Mouse (Mus musculus) neural tube, embryonic 15.5 days (tissue): ENCODE results near the gene Hpse. TPM values are rescaled to one million over a fixed set of nuclear protein-coding genes. Genes with fewer than 3 reads are reported as not detected.

ENCODE experiments used
- ATAC-seq: fragments of 200-750 bp; cut with Nextera tagmentation; 2 replicates; pipeline ENCODE4 v1.8.0; 2017; ENCODE audit warnings: mild to moderate bottlenecking, moderate TSS enrichment, moderate library complexity; ENCODE audit not compliant: low FRiP score
- H3K27ac ChIP-seq: fragments of 300-500 bp; sonication (generic); replicated peaks from 2 replicates; pipeline ENCODE4 v1.5.1; 2015; ENCODE audit warnings: mild to moderate bottlenecking, inconsistent platforms
- H3K27me3 ChIP-seq: fragments of 300-500 bp; sonication (generic); replicated peaks from 2 replicates; pipeline ENCODE4 v1.6.1; 2015; ENCODE audit warnings: inconsistent platforms
- H3K36me3 ChIP-seq: fragments of 300-500 bp; sonication (generic); 2 replicates; pipeline ENCODE4 v1.6.1; 2015; ENCODE audit warnings: inconsistent platforms
- H3K4me1 ChIP-seq: fragments of 300-500 bp; sonication (generic); 2 replicates; pipeline ENCODE4 v1.6.1; 2015; ENCODE audit warnings: inconsistent platforms
- H3K4me2 ChIP-seq: fragments of 300-500 bp; sonication (generic); 2 replicates; pipeline ENCODE4 v1.6.1; 2015; ENCODE audit warnings: inconsistent platforms, mild to moderate bottlenecking, moderate library complexity
- H3K4me3 ChIP-seq: fragments of 300-500 bp; sonication (generic); replicated peaks from 2 replicates; pipeline ENCODE4 v1.5.1; 2015; ENCODE audit warnings: mild to moderate bottlenecking, inconsistent platforms
- H3K9ac ChIP-seq: fragments of 300-500 bp; sonication (generic); replicated peaks from 2 replicates; pipeline ENCODE4 v1.6.1; 2015; ENCODE audit warnings: mild to moderate bottlenecking, inconsistent platforms
- H3K9me3 ChIP-seq: fragments of 300-500 bp; sonication (generic); replicated peaks from 2 replicates; pipeline ENCODE4 v1.6.1; 2016; ENCODE audit warnings: inconsistent platforms
- WGBS: fragments of 180-500 bp; shearing (Covaris S2); methylation state at CpG from one replicate; pipeline ENCODE4 v1.1.7; 2015; ENCODE audit warnings: mixed read lengths; 5-methylcytosine and 5-hydroxymethylcytosine counted together
- polyA plus RNA-seq: library from polyadenylated mRNA; unstranded; fragments of >200 nt; fragmentation: Nextera tagmentation; extraction: Ambion mirVana; gene quantifications from 2 replicates; pipeline ENCODE4 v1.2.1, GENCODE M21; 2015

Gene Hpse
- polyA plus RNA-seq, 1 experiment from 2014 or later, result 0.74 TPM

DNA sequence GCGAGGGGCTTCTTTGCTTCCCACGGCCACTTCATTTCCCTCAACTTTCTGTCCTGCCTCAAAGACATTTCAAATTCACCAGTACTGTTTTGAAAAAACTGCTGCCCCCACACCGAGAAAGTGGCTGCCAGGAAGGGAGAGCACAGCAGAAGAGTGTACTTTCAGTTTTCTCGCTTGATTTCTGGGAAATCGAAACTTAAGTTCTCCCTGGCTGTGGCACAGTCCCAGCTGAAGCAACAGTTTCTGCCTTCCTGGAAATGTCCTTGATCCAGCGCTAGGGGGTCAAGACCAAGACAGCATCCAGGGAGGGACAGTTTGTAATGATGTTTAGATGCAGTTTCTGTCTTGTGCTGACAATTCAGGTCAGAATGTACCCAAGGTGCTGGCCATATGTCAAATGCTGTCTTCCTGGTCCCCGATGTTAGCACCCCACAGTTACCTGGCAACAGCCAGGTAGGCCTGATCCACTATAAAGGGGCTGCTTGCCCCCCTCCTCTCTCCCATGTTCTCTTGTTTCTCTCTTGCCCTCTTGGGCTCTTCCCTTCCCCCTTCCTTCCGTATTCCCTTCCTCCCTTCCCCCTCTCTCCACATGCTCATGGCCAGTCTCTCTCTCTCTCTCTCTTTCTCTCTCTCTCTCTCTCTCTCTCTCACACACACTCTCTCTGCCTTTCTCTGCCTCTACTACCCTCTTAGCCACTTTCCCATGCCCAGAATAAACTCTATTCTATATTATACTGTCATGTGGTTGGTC lies 82.5 kb downstream of the Hpse start:
- no peak overlapping the region for H3K27ac ChIP-seq
- no peak overlapping the region for H3K4me3 ChIP-seq
- no peak overlapping the region for H3K9ac ChIP-seq
- H3K27me3 ChIP-seq, result no peaks in the 10 kb centered on the region
- no peaks in the 10 kb centered on the region for H3K36me3 ChIP-seq
- H3K9me3 ChIP-seq, result no peaks in the 10 kb centered on the region
- 76% methylated on average over 8 of the region's 8 CpGs for WGBS
- H3K4me1 ChIP-seq, result no peaks in the 10 kb centered on the region
- ATAC-seq, result no peak
- no peak overlapping the region for H3K4me2 ChIP-seq

DNA sequence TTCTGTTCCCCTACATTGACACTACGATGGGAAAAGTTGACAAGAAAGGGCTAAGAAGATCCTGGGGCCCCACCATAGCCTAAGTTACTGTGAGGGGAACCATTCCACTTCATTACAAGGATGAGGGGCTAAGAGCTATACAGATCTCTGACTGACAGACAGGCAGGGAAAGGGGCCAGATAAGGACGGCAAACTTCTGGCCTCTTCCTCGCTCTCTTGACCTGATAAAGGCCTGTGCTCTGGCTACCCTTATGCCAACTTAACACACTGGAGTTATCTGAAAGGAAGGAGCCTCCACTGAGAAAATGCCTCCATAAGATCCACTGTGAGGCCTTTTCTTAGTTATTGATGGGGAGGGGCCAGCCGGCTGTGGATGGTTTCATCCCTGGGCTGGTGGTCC lies 83.6 kb downstream of the Hpse start:
- Histone ChIP-seq H3K9ac (no peak overlapping the region), H3K4me1 (no peaks in the 10 kb centered on the region), H3K9me3 (no peaks in the 10 kb centered on the region), H3K27me3 (no peaks in the 10 kb centered on the region), H3K27ac (no peak overlapping the region), H3K4me3 (no peak overlapping the region), H3K36me3 (no peaks in the 10 kb centered on the region), H3K4me2 (no peak overlapping the region)
- 94% methylated on average over 4 of the region's 4 CpGs for WGBS
- no peak for ATAC-seq

DNA sequence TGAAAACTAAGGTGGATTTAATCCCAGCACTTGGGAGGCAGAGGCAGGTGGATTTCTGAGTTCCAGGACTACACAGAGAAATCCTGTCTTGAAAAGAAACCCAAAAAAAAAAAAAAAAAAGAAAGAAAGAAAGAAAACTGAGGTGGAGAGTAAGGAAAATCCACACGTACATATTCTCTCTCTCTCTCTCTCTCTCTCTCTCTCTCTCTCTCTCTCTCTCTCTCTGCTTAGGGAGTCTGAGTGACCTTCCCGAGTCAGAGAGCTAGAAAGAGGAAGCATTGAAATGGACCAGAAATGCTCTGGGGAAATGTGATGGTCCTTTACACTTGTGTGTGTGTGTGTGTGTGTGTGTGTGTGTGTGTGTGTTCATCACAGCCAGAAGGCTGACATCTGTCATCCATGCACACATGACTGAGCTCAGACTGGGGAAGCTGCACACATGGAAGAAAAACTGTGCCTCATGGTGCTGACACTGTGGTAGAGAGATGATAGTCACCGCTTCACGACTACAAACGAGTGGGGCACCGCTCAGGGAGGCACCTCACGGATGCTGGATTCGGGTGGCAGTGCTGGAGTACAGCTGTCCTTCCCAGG lies 84.5 kb downstream of the Hpse start:
- 88% methylated on average over 8 of the region's 8 CpGs for WGBS

GRCm38 (mm10) chr5:100632540-100633129 lies 86.9 kb downstream of the Hpse start:
- H3K36me3 ChIP-seq, result no peaks in the 10 kb centered on the region
- 87% methylated on average over 8 of the region's 8 CpGs for WGBS
- H3K9me3 ChIP-seq, result no peaks in the 10 kb centered on the region
- no peak for ATAC-seq
- H3K4me2 ChIP-seq, result no peak overlapping the region
- no peaks in the 10 kb centered on the region for H3K27me3 ChIP-seq
- no peaks in the 10 kb centered on the region for H3K4me1 ChIP-seq
- H3K4me3 ChIP-seq, result no peak overlapping the region
- H3K27ac ChIP-seq, result no peak overlapping the region
- no peak overlapping the region for H3K9ac ChIP-seq

More for the DNA sequence above, 84.5 kb downstream of the Hpse start:
- H3K9ac ChIP-seq, result no peak overlapping the region
- H3K27ac ChIP-seq, result no peak overlapping the region
- ATAC-seq, result no peak
- no peaks in the 10 kb centered on the region for H3K27me3 ChIP-seq
- no peak overlapping the region for H3K4me2 ChIP-seq
- no peaks in the 10 kb centered on the region for H3K9me3 ChIP-seq
- no peaks in the 10 kb centered on the region for H3K4me1 ChIP-seq
- H3K4me3 ChIP-seq, result no peak overlapping the region
- H3K36me3 ChIP-seq, result no peaks in the 10 kb centered on the region

Other genes with a start within 250 kb of the Hpse start
- gene Lin54, start 219.1 kb downstream of the Hpse start, polyA plus RNA-seq, result 6.0 and 7.5 TPM in 2 replicates
- 177 and 183 TPM in 2 replicates for gene Cops4, start 201.4 kb downstream of the Hpse start, polyA plus RNA-seq
- gene Plac8, start 147.5 kb downstream of the Hpse start, polyA plus RNA-seq, result 0.78 and 73.0 TPM in 2 replicates
- 52.7 and 56.9 TPM in 2 replicates for gene Coq2, start 44.6 kb downstream of the Hpse start, polyA plus RNA-seq
- 14.1 and 19.5 TPM in 2 replicates for gene Helq, start 78.9 kb upstream of the Hpse start, polyA plus RNA-seq
- gene Mrps18c, start 78.9 kb upstream of the Hpse start, polyA plus RNA-seq, result 160 TPM in 2 replicates
- 13.5 and 17.1 TPM in 2 replicates for gene Abraxas1, start 101.2 kb upstream of the Hpse start, polyA plus RNA-seq
- gene Gpat3, start 126.0 kb upstream of the Hpse start, polyA plus RNA-seq, result 1.7 and 2.8 TPM in 2 replicates